Mouse (Mus musculus) forebrain, embryonic 13.5 days (tissue): Measurements from ENCODE around the gene Lipc. TPM values are rescaled to one million over a fixed set of nuclear protein-coding genes. Genes with fewer than 3 reads are reported as not detected.

ENCODE experiments used
- ATAC-seq: fragments of 200-750 bp; cut with Nextera tagmentation; 2 replicates; pipeline ENCODE4 v1.8.0; 2017
- H3K27ac ChIP-seq: fragments of 300-500 bp; sonication (generic); 2 replicates; pipeline ENCODE4 v1.5.1; 2015; ENCODE audit warnings: inconsistent platforms, mild to moderate bottlenecking, moderate library complexity
- H3K27me3 ChIP-seq: fragments of 300-500 bp; sonication (generic); 2 replicates; pipeline ENCODE4 v1.6.1; 2015; ENCODE audit warnings: mild to moderate bottlenecking, inconsistent platforms
- H3K36me3 ChIP-seq: fragments of 300-500 bp; sonication (generic); 2 replicates; pipeline ENCODE4 v1.6.1; 2015; ENCODE audit warnings: mild to moderate bottlenecking, inconsistent platforms; ENCODE audit not compliant: poor library complexity, severe bottlenecking
- H3K4me1 ChIP-seq: fragments of 300-500 bp; sonication (generic); 2 replicates; pipeline ENCODE4 v1.6.1; 2015; ENCODE audit warnings: inconsistent platforms
- H3K4me2 ChIP-seq: fragments of 300-500 bp; sonication (generic); 2 replicates; pipeline ENCODE4 v1.6.1; 2015; ENCODE audit warnings: inconsistent platforms, mild to moderate bottlenecking, moderate library complexity
- H3K4me3 ChIP-seq: fragments of 300-500 bp; sonication (generic); 2 replicates; pipeline ENCODE4 v1.5.1; 2015; ENCODE audit warnings: mild to moderate bottlenecking, inconsistent platforms
- H3K9ac ChIP-seq: fragments of 300-500 bp; sonication (generic); 2 replicates; pipeline ENCODE4 v1.6.1; 2015; ENCODE audit warnings: mild to moderate bottlenecking, inconsistent platforms
- H3K9me3 ChIP-seq: fragments of 300-500 bp; sonication (generic); replicated peaks from 2 replicates; pipeline ENCODE4 v1.6.1; 2016; ENCODE audit warnings: inconsistent platforms
- WGBS: fragments of 180-500 bp; shearing (Covaris S2); methylation state at CpG from one replicate; pipeline ENCODE4 v1.1.7; 2015; 5-methylcytosine and 5-hydroxymethylcytosine counted together
- polyA plus RNA-seq: library from polyadenylated mRNA; unstranded; fragments of >200 nt; fragmentation: Nextera tagmentation; extraction: Ambion mirVana; gene quantifications from 2 replicates; pipeline ENCODE4 v1.2.1, GENCODE M21; 2015

Gene Lipc
- polyA plus RNA-seq, 1 experiment from 2014 or later: not detected

GRCm38 (mm10) chr9:70902821-70903730, 49.0 kb downstream of the Lipc start:
- ATAC-seq: no peak
- no peak overlapping the region for H3K9ac ChIP-seq
- H3K9me3 ChIP-seq: no peaks in the 10 kb centered on the region
- H3K4me2 ChIP-seq: no peak overlapping the region
- H3K4me3 ChIP-seq: no peak overlapping the region
- no peak overlapping the region for H3K27ac ChIP-seq
- no peaks in the 10 kb centered on the region for H3K4me1 ChIP-seq
- WGBS: 94% methylated on average over 11 of the region's 11 CpGs
- no peaks in the 10 kb centered on the region for H3K27me3 ChIP-seq
- H3K36me3 ChIP-seq: no peaks in the 10 kb centered on the region

DNA sequence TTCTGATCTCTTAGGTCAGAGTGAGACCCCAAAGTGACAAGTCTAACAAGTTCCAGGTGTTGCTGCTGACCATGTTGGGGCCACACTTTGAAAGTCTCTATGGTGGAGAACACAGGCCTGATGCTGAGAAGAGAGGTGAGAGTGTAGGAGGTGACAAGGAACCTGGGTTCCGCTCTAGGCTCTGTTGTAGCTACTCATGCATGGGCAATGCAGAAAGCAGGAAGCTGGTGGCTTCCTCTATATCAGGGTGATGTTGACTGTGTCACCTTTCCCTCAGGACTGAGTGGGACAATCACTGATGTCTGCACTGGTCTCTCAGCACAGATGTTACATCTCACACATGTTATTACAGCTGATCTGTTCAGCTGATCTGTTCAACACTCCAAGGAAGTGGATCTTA, 57.8 kb downstream of the Lipc start:
- Histone ChIP-seq H3K36me3 (no peaks in the 10 kb centered on the region), H3K4me3 (no peak overlapping the region), H3K9me3 (no peaks in the 10 kb centered on the region), H3K9ac (no peak overlapping the region), H3K27ac (no peak overlapping the region), H3K27me3 (no peaks in the 10 kb centered on the region), H3K4me1 (no peaks in the 10 kb centered on the region), H3K4me2 (no peak overlapping the region)
- ATAC-seq: no peak
- 100% methylated on average over 1 of the region's 1 CpGs for WGBS

DNA sequence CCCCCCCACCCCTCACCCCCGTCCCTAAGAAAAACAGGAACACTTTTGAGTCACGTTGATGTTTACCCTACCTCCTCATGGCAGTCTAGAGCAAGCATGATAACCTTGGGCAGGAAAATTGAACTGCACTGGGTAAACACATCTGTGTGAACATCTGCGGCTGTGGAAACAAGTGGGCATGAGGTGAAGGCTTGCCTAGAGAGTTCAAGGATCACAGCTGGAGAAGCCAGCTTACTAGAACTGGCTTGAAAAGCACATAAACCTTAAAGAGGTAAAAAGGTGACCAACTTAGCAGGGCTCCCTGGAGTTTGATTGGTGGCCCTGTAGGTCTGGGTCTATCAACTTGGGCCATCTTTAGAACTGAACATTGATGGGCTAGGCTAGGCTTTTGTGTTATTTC, 58.5 kb downstream of the Lipc start:
- Histone ChIP-seq H3K4me3 (no peak overlapping the region), H3K27ac (no peak overlapping the region), H3K9me3 (no peaks in the 10 kb centered on the region), H3K4me2 (no peak overlapping the region), H3K36me3 (no peaks in the 10 kb centered on the region), H3K27me3 (no peaks in the 10 kb centered on the region), H3K4me1 (no peaks in the 10 kb centered on the region), H3K9ac (no peak overlapping the region)
- ATAC-seq: no peak
- WGBS: 81% methylated on average over 3 of the region's 3 CpGs

- 86% methylated on average over 5 of the region's 5 CpGs for WGBS
- Histone ChIP-seq H3K9me3 (no peaks in the 10 kb centered on the region), H3K4me3 (no peak overlapping the region), H3K4me1 (no peaks in the 10 kb centered on the region), H3K4me2 (no peak overlapping the region), H3K27ac (no peak overlapping the region), H3K9ac (no peak overlapping the region), H3K36me3 (no peaks in the 10 kb centered on the region), H3K27me3 (no peaks in the 10 kb centered on the region)
- ATAC-seq: no peak
These were observed 59.4 kb downstream of the Lipc start for GRCm38 (mm10) chr9:70892627-70893026.

- no peaks in the 10 kb centered on the region for H3K9me3 ChIP-seq
- no peaks in the 10 kb centered on the region for H3K4me1 ChIP-seq
- H3K27ac ChIP-seq: no peak overlapping the region
- H3K4me2 ChIP-seq: no peak overlapping the region
- H3K27me3 ChIP-seq: no peaks in the 10 kb centered on the region
- no peak overlapping the region for H3K9ac ChIP-seq
- H3K36me3 ChIP-seq: no peaks in the 10 kb centered on the region
- H3K4me3 ChIP-seq: no peak overlapping the region
- WGBS: 76% methylated on average over 8 of the region's 8 CpGs
- ATAC-seq: no peak
These were observed 60.4 kb downstream of the Lipc start for GRCm38 (mm10) chr9:70891431-70892133.

- H3K4me2 ChIP-seq: no peak overlapping the region
- H3K9me3 ChIP-seq: no peaks in the 10 kb centered on the region
- no peak overlapping the region for H3K4me3 ChIP-seq
- no peak overlapping the region for H3K9ac ChIP-seq
- no peak overlapping the region for H3K27ac ChIP-seq
- WGBS: 88% methylated on average over 7 of the region's 7 CpGs
- H3K4me1 ChIP-seq: no peaks in the 10 kb centered on the region
- no peak for ATAC-seq
- no peaks in the 10 kb centered on the region for H3K36me3 ChIP-seq
- no peaks in the 10 kb centered on the region for H3K27me3 ChIP-seq
These were observed 61.3 kb downstream of the Lipc start for GRCm38 (mm10) chr9:70890736-70891135.

DNA sequence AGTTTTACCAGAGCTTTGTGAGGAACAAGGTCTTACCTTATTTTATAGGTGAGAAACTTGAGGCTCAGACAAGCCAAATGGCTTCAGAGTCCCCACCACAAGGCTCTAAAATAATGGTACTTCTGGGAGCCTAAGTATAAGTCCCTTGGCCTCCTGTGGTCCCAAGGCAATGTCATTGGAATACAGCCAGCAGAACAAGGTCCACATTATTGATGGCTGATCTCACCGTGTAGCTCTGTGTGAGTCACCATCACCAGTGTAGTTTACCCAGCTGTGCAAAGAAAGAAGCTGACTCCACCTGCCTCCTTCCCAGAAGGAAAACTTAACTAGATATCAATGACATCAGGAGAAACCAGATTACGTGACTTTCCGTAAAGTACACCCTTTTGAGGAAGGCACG, 63.1 kb downstream of the Lipc start:
- Histone ChIP-seq H3K4me3 (no peak overlapping the region), H3K27me3 (no peaks in the 10 kb centered on the region), H3K27ac (no peak overlapping the region), H3K9ac (no peak overlapping the region), H3K4me1 (no peaks in the 10 kb centered on the region), H3K36me3 (no peaks in the 10 kb centered on the region), H3K9me3 (no peaks in the 10 kb centered on the region), H3K4me2 (no peak overlapping the region)
- no peak for ATAC-seq
- WGBS: 87% methylated on average over 4 of the region's 4 CpGs

- Histone ChIP-seq H3K27me3 (no peaks in the 10 kb centered on the region), H3K4me3 (no peak overlapping the region), H3K9me3 (no peaks in the 10 kb centered on the region), H3K27ac (no peak overlapping the region), H3K4me2 (no peak overlapping the region), H3K9ac (no peak overlapping the region), H3K4me1 (no peaks in the 10 kb centered on the region), H3K36me3 (no peaks in the 10 kb centered on the region)
- WGBS: 97% methylated on average over 2 of the region's 2 CpGs
- ATAC-seq: no peak
These were observed 63.5 kb downstream of the Lipc start for GRCm38 (mm10) chr9:70888556-70888955.

- H3K36me3 ChIP-seq: no peaks in the 10 kb centered on the region
- no peaks in the 10 kb centered on the region for H3K27me3 ChIP-seq
- no peaks in the 10 kb centered on the region for H3K4me1 ChIP-seq
- no peak for ATAC-seq
- H3K9ac ChIP-seq: no peak overlapping the region
- no peak overlapping the region for H3K4me2 ChIP-seq
- H3K27ac ChIP-seq: no peak overlapping the region
- no peak overlapping the region for H3K4me3 ChIP-seq
- 76% methylated on average over 5 of the region's 5 CpGs for WGBS
- H3K9me3 ChIP-seq: no peaks in the 10 kb centered on the region
These were observed 70.0 kb downstream of the Lipc start for GRCm38 (mm10) chr9:70881982-70882381.

DNA sequence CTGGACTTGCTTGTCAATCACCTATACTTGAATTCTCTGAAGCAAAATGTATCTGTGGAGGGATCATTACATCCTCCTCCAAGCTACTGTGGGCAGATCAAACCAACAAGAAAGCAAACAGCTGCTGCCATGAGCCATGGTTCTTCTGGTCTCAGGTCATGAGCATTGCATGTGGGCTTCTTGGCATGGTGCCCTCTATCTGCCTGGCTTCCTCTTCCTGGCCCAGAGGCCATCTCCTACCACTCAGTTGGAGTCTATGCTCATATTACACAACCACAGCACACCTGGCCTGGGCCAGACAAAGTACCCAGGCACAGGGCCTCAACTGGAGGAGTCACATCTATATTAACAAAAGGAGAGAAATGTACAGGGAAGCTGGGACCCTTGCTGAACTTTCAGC, 73.2 kb downstream of the Lipc start:
- Histone ChIP-seq H3K9ac (no peak overlapping the region), H3K9me3 (no peaks in the 10 kb centered on the region), H3K27me3 (no peaks in the 10 kb centered on the region), H3K4me1 (no peaks in the 10 kb centered on the region), H3K27ac (no peak overlapping the region), H3K4me2 (no peak overlapping the region), H3K4me3 (no peak overlapping the region), H3K36me3 (no peaks in the 10 kb centered on the region)
- no peak for ATAC-seq

GRCm38 (mm10) chr9:70878157-70878556, 73.9 kb downstream of the Lipc start:
- Histone ChIP-seq H3K4me2 (no peak overlapping the region), H3K36me3 (no peaks in the 10 kb centered on the region), H3K27ac (no peak overlapping the region), H3K4me1 (no peaks in the 10 kb centered on the region), H3K9ac (no peak overlapping the region), H3K27me3 (no peaks in the 10 kb centered on the region), H3K9me3 (no peaks in the 10 kb centered on the region), H3K4me3 (no peak overlapping the region)
- 71% methylated on average over 5 of the region's 5 CpGs for WGBS
- no peak for ATAC-seq

DNA sequence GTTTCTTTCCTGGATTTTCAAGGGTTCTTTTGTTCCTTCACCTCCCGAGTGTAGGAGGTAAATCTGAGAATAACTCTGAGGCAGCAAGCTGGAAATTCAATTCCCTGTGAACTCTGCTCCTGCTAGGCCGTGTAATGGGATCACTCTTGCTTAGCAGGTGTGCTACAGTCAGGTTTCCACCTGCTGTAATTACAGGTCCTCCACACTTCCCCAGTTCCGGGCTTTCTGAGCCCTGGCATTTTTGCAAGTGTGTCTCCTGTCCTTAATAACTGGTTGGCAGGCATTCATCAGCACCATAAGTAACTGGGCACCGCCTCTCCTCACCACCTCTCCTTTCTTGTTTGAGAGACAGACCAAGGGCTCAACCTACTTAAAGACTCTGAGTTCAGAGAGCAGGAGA, 76.5 kb downstream of the Lipc start:
- H3K36me3 ChIP-seq: no peaks in the 10 kb centered on the region
- no peaks in the 10 kb centered on the region for H3K27me3 ChIP-seq
- no peaks in the 10 kb centered on the region for H3K4me1 ChIP-seq
- H3K9me3 ChIP-seq: no peaks in the 10 kb centered on the region
- H3K4me2 ChIP-seq: no peak overlapping the region
- no peak overlapping the region for H3K27ac ChIP-seq
- H3K9ac ChIP-seq: no peak overlapping the region
- H3K4me3 ChIP-seq: no peak overlapping the region
- 58% methylated on average over 4 of the region's 4 CpGs for WGBS
- no peak for ATAC-seq
